Mouse (Mus musculus) spleen, adult 2 months (tissue): Measurements from ENCODE around the gene Hhex.

Experiments used
- CTCF ChIP-seq: fragments of 200-500 bp; IDR thresholded peaks from 2 replicates; pipeline ENCODE4 v1.5.1; 2011; ENCODE audit warnings: mild to moderate bottlenecking, inconsistent platforms; ENCODE audit not compliant: insufficient read depth, insufficient read length, insufficient replicate concordance; ENCODE audit errors: extremely low read depth
- POLR2A ChIP-seq: fragments of 200-500 bp; IDR thresholded peaks from 2 replicates; pipeline ENCODE4 v1.6.1; 2011; ENCODE audit warnings: low read depth, low read length, inconsistent platforms

- TF ChIP-seq CTCF (no peak), POLR2A (no peak)
These were observed 3.4 kb upstream of the Hhex start for GRCm38 (mm10) chr19:37431139-37431756.
